In genomic region chr8:105023087-105023486, GRCm38 (mm10) we compare ENCODE assay signal across 21 mouse cellular contexts. TPM values are rescaled to one million over a fixed set of nuclear protein-coding genes. Genes with fewer than 3 reads are reported as not detected.
DNase-seq lines count a peak whose midpoint lies in the region; ATAC-seq and TF ChIP-seq lines count a peak whose summit lies in the region.
"Had no signal": no experiment of that assay in that cellular context is flagged by ENCODE, and none has a peak within 500 bp of the region (broad histone marks: within the 10 kb centered on the region; RNA-seq: fewer than 3 reads in every experiment).

No protein-coding gene starts in this region.

- no peaks in the 10 kb centered on the region for H3K36me3 ChIP-seq in forebrain, embryonic 14.5 days (ENCODE audit: control insufficient read depth, insufficient read depth, low read length)
- no peaks in the 10 kb centered on the region for H3K36me3 ChIP-seq in forebrain, embryonic 10.5 days (replicated peaks)
- H3K36me3 ChIP-seq in liver, embryonic 14.5 days (replicated peaks; ENCODE audit: control insufficient read depth, insufficient read depth, low read depth), result no peaks in the 10 kb centered on the region
- no peaks in the 10 kb centered on the region for H3K36me3 ChIP-seq in liver, embryonic 11.5 days (ENCODE audit: control insufficient read depth, insufficient read depth, low read length)
- H3K36me3 ChIP-seq in limb, embryonic 10.5 days, result no peaks in the 10 kb centered on the region
- H3K36me3 ChIP-seq: embryonic facial prominence, embryonic 15.5 days; hindbrain, embryonic 10.5 days had no signal

- no peak overlapping the region for H3K27ac ChIP-seq in forebrain, embryonic 14.5 days (ENCODE audit: low read depth, low read length)
- no peak overlapping the region for H3K27ac ChIP-seq in forebrain, embryonic 10.5 days
- H3K27ac ChIP-seq in liver, embryonic 14.5 days, result no peak overlapping the region
- H3K27ac ChIP-seq in liver, embryonic 11.5 days (ENCODE audit: low read depth, low read length), result no peak overlapping the region
- H3K27ac ChIP-seq in limb, embryonic 10.5 days, result no peak overlapping the region
- H3K27ac ChIP-seq: embryonic facial prominence, embryonic 15.5 days; forebrain, embryonic 13.5 days; hindbrain, embryonic 10.5 days had no signal

- H3K9ac ChIP-seq in forebrain, embryonic 14.5 days (ENCODE audit: low read length), result no peak overlapping the region
- no peak overlapping the region for H3K9ac ChIP-seq in liver, embryonic 14.5 days (replicated peaks)
- no peak overlapping the region for H3K9ac ChIP-seq in liver, embryonic 11.5 days (ENCODE audit: low read depth, low read length)
- H3K9ac ChIP-seq: embryonic facial prominence, embryonic 15.5 days; forebrain, embryonic 13.5 days had no signal

- H3K4me1 ChIP-seq in forebrain, embryonic 14.5 days (ENCODE audit: control insufficient read depth, insufficient read depth, low read length), result no peaks in the 10 kb centered on the region
- no peaks in the 10 kb centered on the region for H3K4me1 ChIP-seq in forebrain, embryonic 10.5 days
- no peaks in the 10 kb centered on the region; a peak in 1 of 4 replicates for H3K4me1 ChIP-seq in liver, embryonic 14.5 days (replicated peaks; ENCODE audit: control insufficient read depth in 2 of 2, insufficient read depth in 2 of 2, low read length in 1 of 2)
- H3K4me1 ChIP-seq in liver, embryonic 11.5 days (replicated peaks; ENCODE audit: control insufficient read depth, insufficient read depth, low read length), result no peaks in the 10 kb centered on the region
- no peaks in the 10 kb centered on the region for H3K4me1 ChIP-seq in limb, embryonic 10.5 days
- H3K4me1 ChIP-seq: embryonic facial prominence, embryonic 15.5 days; forebrain, embryonic 13.5 days; hindbrain, embryonic 10.5 days had no signal

- 0 out of 2 replicates have a peak, but pooled peaks have one; percentile 13 for TF ChIP-seq CTCF in liver, embryonic 14.5 days (IDR thresholded peaks at IDR 0.05; ENCODE audit: low read depth)

- WGBS in forebrain, embryonic 14.5 days, result 26% methylated on average over 1 of the region's 1 CpGs
- 74% methylated on average over 1 of the region's 1 CpGs for WGBS in forebrain, embryonic 10.5 days
- whole genome bisulfite sequencing in liver, embryonic 14.5 days (ENCODE audit: insufficient replicate concordance), result 36% methylated on average over 1 of the region's 1 CpGs
- 52% methylated on average over 1 of the region's 1 CpGs for WGBS in liver, embryonic 11.5 days
- 76% methylated on average over 1 of the region's 1 CpGs for WGBS in limb, embryonic 10.5 days

- no peak for ATAC-seq in forebrain, embryonic 14.5 days
- ATAC-seq in liver, embryonic 14.5 days (ENCODE audit: insufficient read depth), result no peak
- ATAC-seq in liver, embryonic 11.5 days (replicated peaks; ENCODE audit: low FRiP score), result no peak
- ATAC-seq: forebrain, embryonic 13.5 days; intestine, embryonic 16.5 days had no signal

- no peak overlapping the region for H3K4me2 ChIP-seq in forebrain, embryonic 14.5 days (ENCODE audit: low read length)
- no peak overlapping the region for H3K4me2 ChIP-seq in liver, embryonic 14.5 days (ENCODE audit: low read depth)
- H3K4me2 ChIP-seq in liver, embryonic 11.5 days, result no peak overlapping the region
- H3K4me2 ChIP-seq: embryonic facial prominence, embryonic 15.5 days; forebrain, embryonic 13.5 days; midbrain, embryonic 11.5 days had no signal

- peak; percentile 18 for DNase-seq in forebrain, embryonic 14.5 days (ENCODE audit: low spot score)
- DNase-seq in forebrain, embryonic 10.5 days (ENCODE audit: extremely low spot score, low spot score), result no peak
- no peak for DNase-seq in liver, embryonic 14.5 days (ENCODE audit: low read depth in 3 of 3, low spot score in 3 of 3)
- DNase-seq in liver, embryonic 11.5 days (ENCODE audit: low spot score), result no peak
- peak; percentile 64 to 76 for DNase-seq in cerebellum, postnatal 25 days
- DNase-seq in limb, embryonic 10.5 days (ENCODE audit: low spot score), result peak; percentile 18
- no peak for DNase-seq in urinary bladder, adult 18-20 months (ENCODE audit: low spot score in 2 of 2)
- DNase-seq in natural killer cell, adult 2 months (ENCODE audit: low spot score in 2 of 2), result no peak
- DNase-seq: layer of hippocampus, postnatal 36 days; left cerebral cortex, postnatal 4 days; lung, adult 18-20 months; lung, postnatal 36 days; right cerebral cortex, adult 18-20 months had no signal

- H3K9me3 ChIP-seq in forebrain, embryonic 14.5 days (replicated peaks; ENCODE audit: control insufficient read depth, low read length), result no peaks in the 10 kb centered on the region
- 0 out of 2 replicates have a peak, but pooled peaks cover 3% of the 10 kb centered on the region for H3K9me3 ChIP-seq in forebrain, embryonic 10.5 days
- H3K9me3 ChIP-seq in liver, embryonic 14.5 days (ENCODE audit: control insufficient read depth, low read length), result no peaks in the 10 kb centered on the region
- no peaks in the 10 kb centered on the region for H3K9me3 ChIP-seq in liver, embryonic 11.5 days (ENCODE audit: control insufficient read depth, low read length)
- no peaks in the 10 kb centered on the region for H3K9me3 ChIP-seq in limb, embryonic 10.5 days (replicated peaks)
- H3K9me3 ChIP-seq: embryonic facial prominence, embryonic 15.5 days; forebrain, embryonic 13.5 days had no signal

- H3K4me3 ChIP-seq in forebrain, embryonic 14.5 days (ENCODE audit: low read depth, low read length), result no peak overlapping the region
- H3K4me3 ChIP-seq in forebrain, embryonic 10.5 days, result no peak overlapping the region
- no peak overlapping the region for H3K4me3 ChIP-seq in liver, embryonic 14.5 days (ENCODE audit: insufficient read depth in 1 of 2, low read depth in 2 of 2, low read length in 2 of 2)
- H3K4me3 ChIP-seq in liver, embryonic 11.5 days (ENCODE audit: low read depth, low read length), result no peak overlapping the region
- H3K4me3 ChIP-seq in limb, embryonic 10.5 days, result no peak overlapping the region
- H3K4me3 ChIP-seq: embryonic facial prominence, embryonic 15.5 days; forebrain, embryonic 13.5 days; hindbrain, embryonic 10.5 days; myocyte had no signal

- TF ChIP-seq EP300 in liver, embryonic 14.5 days (IDR thresholded peaks at IDR 0.05; ENCODE audit: low read depth), result no peak

- no peaks in the 10 kb centered on the region for H3K27me3 ChIP-seq in forebrain, embryonic 14.5 days (replicated peaks; ENCODE audit: control insufficient read depth, insufficient read depth, low read length)
- H3K27me3 ChIP-seq in forebrain, embryonic 10.5 days (ENCODE audit: poor library complexity, severe bottlenecking), result no peaks in the 10 kb centered on the region
- no peaks in the 10 kb centered on the region for H3K27me3 ChIP-seq in liver, embryonic 14.5 days (ENCODE audit: control insufficient read depth, insufficient read depth, low read length)
- no peaks in the 10 kb centered on the region for H3K27me3 ChIP-seq in liver, embryonic 11.5 days (replicated peaks; ENCODE audit: control insufficient read depth, insufficient read depth, low read length)
- no peaks in the 10 kb centered on the region for H3K27me3 ChIP-seq in limb, embryonic 10.5 days (ENCODE audit: low read depth, poor library complexity, severe bottlenecking)
- H3K27me3 ChIP-seq: embryonic facial prominence, embryonic 15.5 days; forebrain, embryonic 13.5 days had no signal

RNA-seq across cellular contexts. Expression of gene Ces2h, which starts 22.4 kb away (rescaled TPM):
- polyA plus RNA-seq in forebrain, embryonic 14.5 days (2014; fragmentation: Nextera tagmentation; extraction: Ambion mirVana), result not detected in 2 replicates
- polyA plus RNA-seq in forebrain, embryonic 10.5 days (2016; fragmentation: Nextera tagmentation; extraction: Ambion mirVana), result not detected in 2 replicates
- polyA plus RNA-seq in liver, embryonic 14.5 days (2012; rRNA removed), result not detected in 2 replicates
- polyA plus RNA-seq in liver, embryonic 14.5 days (2014; fragmentation: Nextera tagmentation; extraction: Ambion mirVana), result not detected in 2 replicates
- not detected in 2 replicates for polyA plus RNA-seq in liver, embryonic 11.5 days (2014; fragmentation: Nextera tagmentation; extraction: Ambion mirVana)
- not detected in 2 replicates for polyA plus RNA-seq in limb, embryonic 10.5 days (2016; fragmentation: Nextera tagmentation; extraction: Ambion mirVana)
- polyA plus RNA-seq: embryonic facial prominence, embryonic 15.5 days; forebrain, embryonic 13.5 days; heart, embryonic 14.5 days; hindbrain, embryonic 10.5 days; midbrain, embryonic 11.5 days; myocyte; urinary bladder, adult 2 months had no signal

RNA-seq across cellular contexts. Expression of gene Ces3a, which starts 25.3 kb away (rescaled TPM):
- not detected in 2 replicates for polyA plus RNA-seq in forebrain, embryonic 14.5 days (2014; fragmentation: Nextera tagmentation; extraction: Ambion mirVana)
- polyA plus RNA-seq in forebrain, embryonic 10.5 days (2016; fragmentation: Nextera tagmentation; extraction: Ambion mirVana), result not detected in 2 replicates
- 0.18 and 0.22 TPM in 2 replicates for polyA plus RNA-seq in liver, embryonic 14.5 days (2012; rRNA removed)
- 0.14 and 0.23 TPM in 2 replicates for polyA plus RNA-seq in liver, embryonic 14.5 days (2014; fragmentation: Nextera tagmentation; extraction: Ambion mirVana)
- polyA plus RNA-seq in liver, embryonic 11.5 days (2014; fragmentation: Nextera tagmentation; extraction: Ambion mirVana), result not detected in 2 replicates
- polyA plus RNA-seq in limb, embryonic 10.5 days (2016; fragmentation: Nextera tagmentation; extraction: Ambion mirVana), result not detected in 2 replicates
- polyA plus RNA-seq: embryonic facial prominence, embryonic 15.5 days; forebrain, embryonic 13.5 days; heart, embryonic 14.5 days; hindbrain, embryonic 10.5 days; intestine, embryonic 16.5 days; midbrain, embryonic 11.5 days; myocyte; urinary bladder, adult 2 months had no signal

Comparison
In these comparisons a context has a peak if more than half of its experiments do, and no peak if none do; other contexts are left out.
1. DNase-seq: peak in forebrain, embryonic 14.5 days (single experiment), cerebellum, postnatal 25 days (2 of 2) and limb, embryonic 10.5 days (single experiment); none in forebrain, embryonic 10.5 days (single experiment), liver, embryonic 14.5 days (0 of 3), liver, embryonic 11.5 days (single experiment), urinary bladder, adult 18-20 months (0 of 2) and natural killer cell, adult 2 months (0 of 2).